Mouse (Mus musculus) megakaryocyte, embryonic 14.5 days (primary cell): Measurements from ENCODE around the gene Rpap3.

Experiments used
- FLI1 ChIP-seq: IDR thresholded peaks from 2 replicates; pipeline ENCODE4 v1.6.1; 2012; ENCODE audit warnings: low read length, inconsistent platforms, mixed read lengths
- GATA1 ChIP-seq: IDR thresholded peaks from 3 replicates; pipeline ENCODE4 v1.6.1; 2012; ENCODE audit warnings: mixed read lengths, low read length, inconsistent platforms, borderline replicate concordance

GRCm38 (mm10) chr15:97657420-97657819 is 48.2 kb downstream of the Rpap3 start:
- no peak for TF ChIP-seq GATA1
- TF ChIP-seq FLI1, result no peak
